Mouse (Mus musculus) induced T-regulatory cell, adult 2 months (primary cell): Measurements from ENCODE around the gene Gdf11.
A peak's percentile ranks its signal among the peaks of the same experiment; 100 is the strongest.

Experiments
- DNase-seq: peaks from one replicate; pipeline ENCODE4 v3.0.0-alpha.2; 2012; ENCODE audit warnings: low read depth

Gdf11 gene

DNA sequence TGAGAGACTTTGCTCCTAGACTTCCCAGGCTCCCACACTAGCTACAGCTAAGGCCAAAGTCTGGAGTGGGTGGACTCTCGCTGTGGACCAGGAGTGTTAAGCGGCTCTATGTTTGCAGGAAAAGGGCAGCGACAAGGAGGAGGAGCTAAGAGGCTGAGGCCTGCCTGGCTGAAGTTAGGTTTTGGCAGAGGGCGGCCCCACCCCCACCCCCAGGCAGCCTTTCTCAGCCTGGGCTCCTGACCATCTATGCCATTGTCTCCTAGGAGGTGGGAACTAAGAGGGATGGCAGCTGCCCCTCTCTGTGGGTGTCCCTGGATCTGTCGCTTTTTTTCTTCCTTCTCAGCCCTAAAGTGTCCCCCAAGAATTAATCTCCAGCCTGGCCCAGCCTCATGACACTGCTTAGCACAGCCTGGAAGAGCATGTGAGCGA lies 27.7 kb upstream of the Gdf11 start:
- DNase-seq, result no peak

GRCm38 (mm10) chr10:128918246-128918645 lies 26.7 kb upstream of the Gdf11 start:
- no peak for DNase-seq

DNA sequence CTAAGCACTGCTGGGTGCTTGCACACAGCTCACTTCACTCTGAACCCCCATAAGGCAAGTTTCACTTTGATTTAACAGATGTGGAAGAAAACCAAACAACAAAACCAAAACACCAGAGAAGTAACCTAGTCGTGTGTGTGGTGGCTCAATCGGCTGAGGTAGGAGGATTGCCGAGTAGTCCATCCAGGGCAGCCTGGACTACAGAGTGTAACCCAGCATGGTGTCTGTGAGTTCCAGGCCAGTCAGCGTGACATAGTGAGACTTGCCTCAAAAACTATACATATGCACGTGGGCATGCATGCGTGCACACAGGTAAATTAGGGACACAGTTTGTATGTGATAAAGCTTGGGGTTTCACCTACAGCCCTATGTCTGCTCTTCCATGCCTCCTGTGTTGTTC lies 25.9 kb upstream of the Gdf11 start:
- DNase-seq, result no peak

DNA sequence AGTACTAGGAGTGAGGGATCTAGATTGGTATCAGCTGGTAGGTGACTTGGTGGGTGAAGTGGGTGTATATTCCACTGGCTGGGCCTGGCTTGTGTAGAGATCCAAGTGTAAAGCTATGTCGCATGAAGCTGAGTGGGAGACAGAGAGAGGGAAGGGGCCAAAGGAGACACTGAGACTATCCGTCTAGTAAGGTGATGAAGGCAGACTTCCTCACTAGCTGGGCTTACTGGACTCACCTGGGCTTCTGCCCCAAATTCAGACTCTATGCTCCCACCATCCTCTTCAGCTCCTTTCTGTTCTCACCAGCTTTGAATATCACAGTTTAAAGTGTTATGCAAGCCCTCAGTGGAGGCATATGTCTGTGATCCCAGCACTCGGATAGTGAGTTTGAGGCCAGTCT lies 25.1 kb upstream of the Gdf11 start:
- DNase-seq, result no peak

DNA sequence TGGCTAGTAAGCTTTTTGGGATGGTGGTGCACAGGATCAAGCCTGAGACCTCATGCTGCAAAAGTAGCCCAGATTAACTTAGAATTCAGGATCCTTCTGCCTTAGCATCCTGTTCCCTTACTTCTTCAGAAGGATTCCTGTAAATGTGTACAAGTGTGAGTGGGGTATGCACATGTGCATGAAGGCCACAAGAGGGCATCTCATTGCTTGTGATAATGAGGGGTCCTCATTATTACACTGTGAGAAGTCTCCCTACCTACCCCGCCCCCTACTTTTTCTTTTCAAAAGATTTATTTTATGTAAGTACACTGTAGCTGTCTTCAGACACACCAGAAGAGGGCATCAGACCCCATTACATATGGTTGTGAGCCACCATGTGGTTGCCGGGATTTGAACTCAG lies 24.0 kb upstream of the Gdf11 start:
- DNase-seq, result no peak

- DNase-seq, result no peak
Measured at GRCm38 (mm10) chr10:128913696-128914095, 22.2 kb upstream of the Gdf11 start.

DNA sequence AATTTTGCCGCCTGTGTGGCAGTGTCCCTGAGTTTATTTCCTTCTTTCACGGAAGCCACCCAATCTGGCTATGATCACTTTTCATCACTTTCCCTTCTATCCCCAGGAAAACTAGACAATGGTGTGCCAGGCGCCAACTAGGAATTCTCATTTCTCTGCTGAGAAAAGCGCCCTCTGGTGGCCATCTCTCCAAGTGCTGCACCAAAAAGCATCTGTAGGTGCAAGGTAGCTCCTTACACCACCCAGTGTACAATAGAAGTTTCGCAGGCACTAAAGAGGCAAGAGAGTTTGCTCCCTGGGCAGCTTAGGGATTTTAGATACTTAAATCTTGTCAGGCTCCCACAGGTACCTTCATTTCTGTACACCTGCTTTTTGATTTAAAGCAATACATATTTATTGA lies 21.7 kb upstream of the Gdf11 start:
- DNase-seq, result peak; percentile 92

DNA sequence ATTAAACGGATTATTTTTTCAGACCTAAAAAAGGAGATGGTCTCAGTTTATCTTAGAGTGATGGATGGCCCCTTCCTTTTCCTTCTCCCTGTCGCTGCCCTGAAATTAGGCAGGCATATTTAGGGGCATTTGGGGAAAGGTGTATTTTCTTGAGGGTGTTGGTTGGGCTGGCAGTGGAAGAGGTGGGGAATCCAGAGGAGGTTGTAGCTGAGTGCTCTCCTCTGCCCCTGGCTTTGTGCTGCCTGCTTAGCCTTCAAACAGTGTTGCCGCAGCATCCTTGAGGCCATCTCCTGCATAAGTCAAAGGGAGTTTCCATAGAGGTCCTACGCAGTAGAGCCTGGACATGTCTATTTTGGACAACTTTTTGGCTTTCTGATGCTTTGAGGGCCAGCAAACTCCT lies 21.3 kb upstream of the Gdf11 start:
- no peak for DNase-seq

DNA sequence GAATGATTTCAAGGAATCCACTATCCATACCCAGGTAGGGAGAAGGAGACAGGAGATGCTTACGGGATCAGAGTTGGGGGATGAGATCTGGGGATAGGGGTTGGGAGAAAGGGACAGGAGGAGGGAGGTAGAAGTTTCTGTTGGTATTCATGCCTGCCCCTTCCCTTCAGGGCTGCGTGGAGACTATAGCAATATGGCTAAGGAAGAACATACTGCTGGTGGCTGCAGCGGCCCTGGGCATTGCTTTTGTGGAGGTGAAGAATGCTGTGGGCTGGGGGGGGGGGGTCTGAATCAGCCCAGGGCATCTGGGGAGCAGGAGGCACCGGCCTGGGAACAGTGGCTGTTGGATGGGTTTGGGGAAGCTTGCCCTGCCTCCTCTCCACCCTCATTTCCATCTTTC lies 20.8 kb upstream of the Gdf11 start:
- DNase-seq, result no peak

DNA sequence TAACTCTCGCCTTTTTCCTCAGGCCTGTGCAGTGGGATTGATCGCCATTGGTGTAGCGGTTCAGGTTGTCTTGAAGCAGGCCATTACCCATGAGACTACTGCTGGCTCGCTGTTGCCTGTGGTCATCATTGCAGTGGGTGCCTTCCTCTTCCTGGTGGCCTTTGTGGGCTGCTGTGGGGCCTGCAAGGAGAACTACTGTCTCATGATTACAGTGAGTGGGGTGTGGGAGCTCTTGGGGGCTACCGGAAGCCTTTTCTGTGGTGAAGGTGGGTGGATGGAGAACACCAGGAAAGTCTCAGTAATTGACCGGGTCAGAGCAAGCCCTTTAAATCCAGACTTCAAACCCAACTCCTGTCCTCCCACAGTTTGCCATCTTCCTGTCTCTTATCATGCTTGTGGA lies 19.9 kb upstream of the Gdf11 start:
- no peak for DNase-seq

GRCm38 (mm10) chr10:128910066-128910841 lies 18.7 kb upstream of the Gdf11 start:
- no peak for DNase-seq

DNA sequence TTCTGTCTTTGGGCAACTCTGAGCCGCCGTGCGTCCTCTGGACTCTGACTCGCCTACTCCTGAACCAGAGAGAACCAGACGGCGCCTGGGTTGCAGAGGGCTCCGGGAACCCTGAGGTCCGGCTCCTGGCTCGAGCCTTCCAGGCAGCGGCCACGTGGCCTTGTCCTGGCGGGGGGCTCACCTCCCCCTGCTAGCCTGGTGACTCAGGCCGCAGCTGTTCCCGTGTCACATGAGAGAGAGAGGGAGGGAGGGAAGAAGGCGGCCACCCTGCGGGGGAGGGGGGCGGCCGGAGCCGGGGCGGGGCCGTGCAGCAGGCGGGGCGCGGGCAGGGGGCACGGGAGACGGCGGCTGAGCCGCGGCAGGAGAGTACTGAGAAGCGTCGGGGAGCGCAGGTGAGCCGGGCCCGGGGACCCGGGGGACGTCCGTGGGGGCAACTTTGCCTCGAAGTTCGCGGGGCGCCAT lies 18.1 kb upstream of the Gdf11 start:
- no peak for DNase-seq

DNA sequence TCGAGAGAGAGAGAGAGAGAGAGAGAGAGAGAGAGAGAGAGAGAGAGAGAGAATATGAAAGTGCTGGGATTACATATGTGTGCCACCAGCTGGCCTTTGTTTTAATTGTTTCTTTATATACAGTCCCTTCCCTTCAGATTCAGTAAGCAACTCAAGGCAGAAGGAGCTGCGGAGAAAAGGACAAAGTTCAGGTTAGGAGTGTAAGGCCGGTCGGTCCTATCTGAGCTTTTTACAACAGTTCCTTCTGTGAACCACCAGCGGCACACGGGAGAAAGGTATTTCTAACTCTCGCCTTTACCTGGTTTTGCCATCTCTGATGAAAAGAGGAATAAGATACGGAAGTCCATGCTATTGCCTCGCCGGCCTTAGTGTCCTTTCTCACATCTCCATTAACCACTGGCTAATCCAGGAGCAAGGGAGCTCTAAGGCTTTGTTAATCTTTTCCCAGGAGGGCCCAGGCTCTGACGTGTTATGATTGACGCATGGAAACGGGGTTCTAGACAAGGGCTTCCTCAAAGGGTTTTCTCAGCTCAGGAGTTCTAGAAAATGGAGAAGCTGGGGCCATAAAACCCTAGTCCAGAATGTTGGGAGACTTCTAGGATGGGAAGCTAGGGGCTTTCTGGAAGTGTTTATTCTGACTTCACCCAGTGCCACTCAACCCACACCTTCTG lies 17.4 kb upstream of the Gdf11 start:
- DNase-seq, result no peak

- DNase-seq, result no peak
Measured at GRCm38 (mm10) chr10:128904812-128905211, 13.3 kb upstream of the Gdf11 start.

DNA sequence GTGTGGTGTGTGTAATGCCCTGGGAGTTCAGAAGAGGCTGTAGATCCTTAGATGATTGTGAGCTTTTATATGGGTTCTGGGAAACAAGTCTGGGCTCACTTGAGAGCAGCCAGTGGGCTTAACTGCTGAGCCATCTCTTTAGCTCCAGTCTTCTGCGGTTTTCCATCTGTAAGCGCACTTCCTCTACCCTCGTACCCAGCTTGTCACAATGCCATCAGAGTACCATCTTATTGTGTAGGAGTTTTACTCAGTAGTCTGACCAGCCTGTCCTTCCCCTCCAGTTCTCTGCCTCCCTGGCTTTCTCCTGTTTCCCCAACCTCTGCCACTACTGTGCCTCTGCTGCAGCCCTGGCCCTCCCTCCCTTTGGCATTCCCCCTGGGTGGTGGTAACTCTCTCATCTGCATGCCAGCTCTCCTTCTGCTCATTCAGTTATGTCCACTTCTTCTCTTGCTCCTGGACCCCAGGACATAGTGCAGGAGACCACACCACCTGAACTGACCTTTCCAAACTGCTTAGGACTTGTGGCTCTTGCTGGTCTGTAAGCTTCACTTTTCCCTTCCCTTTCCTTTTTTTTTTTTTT lies 11.0 kb upstream of the Gdf11 start:
- DNase-seq, result peak; percentile 58

- DNase-seq, result no peak
Measured at GRCm38 (mm10) chr10:128901409-128901808, 9.9 kb upstream of the Gdf11 start.

- DNase-seq, result no peak
Measured at GRCm38 (mm10) chr10:128900698-128901097, 9.2 kb upstream of the Gdf11 start, which contains the start of gene Cd63. Gene Cd63 (plus strand): TSS chr10:128900989.

DNA sequence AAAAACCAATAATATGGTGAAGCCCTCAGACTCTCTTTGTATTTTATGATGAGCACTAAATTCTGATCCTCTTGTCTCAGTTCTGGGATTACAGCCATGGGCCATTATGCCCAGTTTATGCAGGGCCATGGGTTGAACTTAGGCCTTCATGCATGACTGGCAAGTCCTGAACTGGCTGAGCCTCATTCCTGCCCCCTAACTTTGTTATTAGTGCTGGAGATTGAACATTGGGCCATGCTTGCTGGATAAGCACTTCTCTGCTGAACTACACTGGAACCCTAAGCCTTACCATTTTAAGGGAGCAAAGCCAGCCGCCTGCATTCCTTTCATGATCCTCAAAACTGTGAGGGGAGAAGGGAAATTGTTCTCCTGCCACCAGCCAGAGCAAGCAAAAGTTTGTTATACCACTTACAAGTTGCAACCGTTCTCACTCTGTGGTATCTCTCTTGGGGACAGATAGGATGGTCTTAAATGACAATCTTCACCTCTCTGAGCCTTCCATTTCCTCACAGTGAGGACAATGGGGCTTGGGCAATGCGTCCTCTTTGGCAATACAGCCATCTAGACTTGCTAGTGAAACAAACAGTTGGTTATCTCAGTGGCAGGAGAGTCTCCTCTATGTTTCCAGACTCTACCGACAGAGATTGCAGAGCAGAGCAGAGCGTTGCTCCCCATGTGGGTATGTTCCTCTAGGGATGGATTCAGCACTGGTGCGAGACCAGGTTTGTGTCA lies 8.4 kb upstream of the Gdf11 start:
- DNase-seq, result no peak

DNA sequence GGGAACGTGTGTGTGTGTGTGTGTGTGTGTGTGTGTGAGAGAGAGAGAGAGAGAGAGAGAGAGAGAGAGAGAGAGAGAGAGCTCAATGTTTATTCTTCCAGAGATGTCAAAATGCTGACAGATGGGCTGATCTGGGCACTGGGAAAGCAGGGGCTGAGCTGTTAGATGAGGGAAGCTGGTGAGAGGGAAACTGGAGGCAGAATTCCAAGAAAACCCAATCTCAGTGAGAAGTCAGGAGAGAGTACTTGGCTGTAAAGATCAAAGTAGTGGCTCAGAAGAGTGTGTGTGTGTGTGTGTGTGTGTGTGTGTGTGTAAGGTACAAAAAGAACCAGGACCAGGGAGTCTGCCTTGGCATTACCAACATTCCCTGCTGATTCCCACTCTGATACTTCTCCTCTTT lies 6.0 kb upstream of the Gdf11 start:
- no peak for DNase-seq

DNA sequence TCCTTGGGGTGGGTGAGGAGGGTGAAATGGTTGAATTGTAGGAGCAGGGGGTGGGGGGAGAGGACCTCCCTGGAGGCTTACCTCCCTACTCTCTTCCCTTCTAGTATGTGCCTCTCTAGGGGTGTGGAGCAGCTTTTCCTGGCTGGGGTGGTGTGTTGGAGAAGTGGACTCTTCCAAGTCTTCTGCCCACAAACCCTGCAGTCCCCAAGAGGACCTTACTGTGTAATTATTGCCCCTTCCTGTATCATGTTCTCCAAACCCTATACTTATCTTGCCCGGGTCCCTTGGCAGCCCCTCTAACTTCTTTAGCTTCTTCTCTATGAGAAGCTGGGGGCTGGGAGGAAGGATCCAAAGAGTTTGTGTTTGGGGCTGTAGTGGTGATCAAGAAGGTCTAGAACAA lies 5.3 kb upstream of the Gdf11 start:
- DNase-seq, result no peak

GRCm38 (mm10) chr10:128895952-128896693 lies 4.6 kb upstream of the Gdf11 start:
- peak; percentile 29 for DNase-seq

DNA sequence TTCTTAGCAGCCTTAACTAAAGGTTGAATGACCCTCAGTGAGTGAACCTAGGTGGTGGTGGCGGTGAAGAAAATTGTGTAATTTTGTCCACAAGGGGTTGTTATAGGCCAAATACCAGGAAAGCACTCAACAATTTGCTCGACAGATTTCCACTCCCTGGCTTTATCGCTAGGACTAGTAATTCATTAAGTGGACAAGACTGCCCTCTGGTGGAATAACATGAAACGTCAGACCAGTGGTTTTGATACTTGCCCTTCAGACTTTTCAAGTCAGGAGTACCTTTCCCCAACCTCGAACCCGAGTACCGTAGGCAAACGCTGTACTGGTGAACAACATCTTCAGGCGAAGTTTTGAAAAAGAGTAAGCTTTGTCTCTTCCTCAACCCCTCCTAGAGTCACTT lies 3.9 kb upstream of the Gdf11 start:
- DNase-seq, result peak; percentile 95
